Mouse (Mus musculus): ENCODE measurements around the gene Gpr108. TPM values are rescaled to one million over a fixed set of nuclear protein-coding genes. Genes with fewer than 3 reads are reported as not detected.

The Gpr108 gene
- polyA plus RNA-seq, 1 experiment from 2014 or later: 16.2 TPM

- H3K27me3 ChIP-seq (replicated peaks; ENCODE audit: control insufficient read depth, insufficient read depth, low read length): no peaks in the 10 kb centered on the region
- H3K4me2 ChIP-seq (replicated peaks; ENCODE audit: low read depth): no peak overlapping the region
- H3K9me3 ChIP-seq (ENCODE audit: control insufficient read depth): no peaks in the 10 kb centered on the region
- H3K27ac ChIP-seq (ENCODE audit: low read depth, low read length): no peak overlapping the region
- TF ChIP-seq CTCF (IDR thresholded peaks at IDR 0.05; ENCODE audit: low read depth): no peak
- H3K4me3 ChIP-seq (ENCODE audit: low read depth, low read length): no peak overlapping the region
- WGBS: 80% methylated on average over 9 of the region's 9 CpGs
- H3K36me3 ChIP-seq (ENCODE audit: control insufficient read depth, insufficient read depth): no peaks in the 10 kb centered on the region
- H3K4me1 ChIP-seq (replicated peaks; ENCODE audit: control insufficient read depth, insufficient read depth, low read length): no peaks in the 10 kb centered on the region
- no peak for ATAC-seq
- H3K9ac ChIP-seq (ENCODE audit: low read depth, low read length): no peak overlapping the region
Measured at GRCm38 (mm10) chr17:57290001-57290670, 41.9 kb upstream of the Gpr108 start.

GRCm38 (mm10) chr17:57289252-57289651 lies 41.0 kb upstream of the Gpr108 start:
- no peaks in the 10 kb centered on the region for H3K9me3 ChIP-seq (ENCODE audit: control insufficient read depth)
- 85% methylated on average over 5 of the region's 5 CpGs for WGBS

GRCm38 (mm10) chr17:57286718-57287355 lies 38.6 kb upstream of the Gpr108 start:
- 53% methylated on average over 8 of the region's 8 CpGs for WGBS
- Histone ChIP-seq H3K9me3 (ENCODE audit: control insufficient read depth) (no peaks in the 10 kb centered on the region), H3K27ac (ENCODE audit: low read depth, low read length) (no peak overlapping the region), H3K4me3 (ENCODE audit: low read depth, low read length) (no peak overlapping the region), H3K4me2 (replicated peaks; ENCODE audit: low read depth) (no peak overlapping the region), H3K4me1 (replicated peaks; ENCODE audit: control insufficient read depth, insufficient read depth, low read length) (no peaks in the 10 kb centered on the region), H3K36me3 (ENCODE audit: control insufficient read depth, insufficient read depth) (no peaks in the 10 kb centered on the region), H3K27me3 (replicated peaks; ENCODE audit: control insufficient read depth, insufficient read depth, low read length) (no peaks in the 10 kb centered on the region), H3K9ac (ENCODE audit: low read depth, low read length) (no peak overlapping the region)
- ATAC-seq: no peak
- TF ChIP-seq CTCF (IDR thresholded peaks at IDR 0.05; ENCODE audit: low read depth): no peak

More at GRCm38 (mm10) chr17:57289252-57289651, 41.0 kb upstream of the Gpr108 start:
- H3K27ac ChIP-seq (ENCODE audit: low read depth, low read length): no peak overlapping the region
- H3K36me3 ChIP-seq (ENCODE audit: control insufficient read depth, insufficient read depth): no peaks in the 10 kb centered on the region
- no peak overlapping the region for H3K4me2 ChIP-seq (replicated peaks; ENCODE audit: low read depth)
- H3K4me1 ChIP-seq (replicated peaks; ENCODE audit: control insufficient read depth, insufficient read depth, low read length): no peaks in the 10 kb centered on the region
- H3K9ac ChIP-seq (ENCODE audit: low read depth, low read length): no peak overlapping the region
- H3K27me3 ChIP-seq (replicated peaks; ENCODE audit: control insufficient read depth, insufficient read depth, low read length): no peaks in the 10 kb centered on the region
- H3K4me3 ChIP-seq (ENCODE audit: low read depth, low read length): no peak overlapping the region
- no peak for ATAC-seq
- no peak for TF ChIP-seq CTCF (IDR thresholded peaks at IDR 0.05; ENCODE audit: low read depth)

GRCm38 (mm10) chr17:57285077-57285476 lies 36.8 kb upstream of the Gpr108 start:
- WGBS: 48% methylated on average over 2 of the region's 2 CpGs
- no peak overlapping the region for H3K4me2 ChIP-seq (replicated peaks; ENCODE audit: low read depth)

GRCm38 (mm10) chr17:57283906-57284305 lies 35.7 kb upstream of the Gpr108 start:
- H3K9me3 ChIP-seq (ENCODE audit: control insufficient read depth): no peaks in the 10 kb centered on the region
- peak; percentile 48 for TF ChIP-seq CTCF (IDR thresholded peaks at IDR 0.05; ENCODE audit: low read depth)
- no peak for ATAC-seq

More at GRCm38 (mm10) chr17:57285077-57285476, 36.8 kb upstream of the Gpr108 start:
- no peak overlapping the region for H3K4me3 ChIP-seq (ENCODE audit: low read depth, low read length)
- no peaks in the 10 kb centered on the region for H3K4me1 ChIP-seq (replicated peaks; ENCODE audit: control insufficient read depth, insufficient read depth, low read length)
- no peak for ATAC-seq
- no peaks in the 10 kb centered on the region for H3K27me3 ChIP-seq (replicated peaks; ENCODE audit: control insufficient read depth, insufficient read depth, low read length)
- H3K9ac ChIP-seq (ENCODE audit: low read depth, low read length): no peak overlapping the region
- H3K27ac ChIP-seq (ENCODE audit: low read depth, low read length): no peak overlapping the region
- no peaks in the 10 kb centered on the region for H3K9me3 ChIP-seq (ENCODE audit: control insufficient read depth)
- no peak for TF ChIP-seq CTCF (IDR thresholded peaks at IDR 0.05; ENCODE audit: low read depth)
- H3K36me3 ChIP-seq (ENCODE audit: control insufficient read depth, insufficient read depth): no peaks in the 10 kb centered on the region

GRCm38 (mm10) chr17:57280411-57280810 lies 32.2 kb upstream of the Gpr108 start:
- no peak overlapping the region for H3K4me3 ChIP-seq (ENCODE audit: low read depth, low read length)
- no peak overlapping the region for H3K27ac ChIP-seq (ENCODE audit: low read depth, low read length)

More at GRCm38 (mm10) chr17:57283906-57284305, 35.7 kb upstream of the Gpr108 start:
- H3K27ac ChIP-seq (ENCODE audit: low read depth, low read length): no peak overlapping the region
- no peak overlapping the region for H3K4me3 ChIP-seq (ENCODE audit: low read depth, low read length)
- 71% methylated on average over 5 of the region's 5 CpGs for whole genome bisulfite sequencing
- no peak overlapping the region for H3K4me2 ChIP-seq (replicated peaks; ENCODE audit: low read depth)
- H3K9ac ChIP-seq (ENCODE audit: low read depth, low read length): no peak overlapping the region
- no peaks in the 10 kb centered on the region for H3K27me3 ChIP-seq (replicated peaks; ENCODE audit: control insufficient read depth, insufficient read depth, low read length)
- H3K36me3 ChIP-seq (ENCODE audit: control insufficient read depth, insufficient read depth): no peaks in the 10 kb centered on the region
- no peaks in the 10 kb centered on the region for H3K4me1 ChIP-seq (replicated peaks; ENCODE audit: control insufficient read depth, insufficient read depth, low read length)

More at GRCm38 (mm10) chr17:57280411-57280810, 32.2 kb upstream of the Gpr108 start:
- 0 out of 2 replicates have a peak, but pooled peaks cover 6% of the 10 kb centered on the region for H3K4me1 ChIP-seq (replicated peaks; ENCODE audit: control insufficient read depth, insufficient read depth, low read length)
- ATAC-seq: no peak
- H3K9me3 ChIP-seq (ENCODE audit: control insufficient read depth): no peaks in the 10 kb centered on the region
- H3K9ac ChIP-seq (ENCODE audit: low read depth, low read length): no peak overlapping the region
- no peak for TF ChIP-seq CTCF (IDR thresholded peaks at IDR 0.05; ENCODE audit: low read depth)
- H3K4me2 ChIP-seq (replicated peaks; ENCODE audit: low read depth): no peak overlapping the region
- no peaks in the 10 kb centered on the region for H3K27me3 ChIP-seq (replicated peaks; ENCODE audit: control insufficient read depth, insufficient read depth, low read length)
- H3K36me3 ChIP-seq (ENCODE audit: control insufficient read depth, insufficient read depth): no peaks in the 10 kb centered on the region
- 57% methylated on average over 3 of the region's 3 CpGs for WGBS

All from intestine, postnatal 0 days (tissue).